Mouse (Mus musculus) T-helper 1 cell (primary cell): ENCODE measurements around the gene Disp1.

Source experiments
- in situ Hi-C: fragments of 300-600 bp; cut with MboI, MseI; formaldehyde crosslinking; loops from one replicate; pipeline ENCODE4 v1.15.1; 2025; ENCODE audit warnings: high pct_unique_total_duplicates

The Disp1 gene

DNA sequence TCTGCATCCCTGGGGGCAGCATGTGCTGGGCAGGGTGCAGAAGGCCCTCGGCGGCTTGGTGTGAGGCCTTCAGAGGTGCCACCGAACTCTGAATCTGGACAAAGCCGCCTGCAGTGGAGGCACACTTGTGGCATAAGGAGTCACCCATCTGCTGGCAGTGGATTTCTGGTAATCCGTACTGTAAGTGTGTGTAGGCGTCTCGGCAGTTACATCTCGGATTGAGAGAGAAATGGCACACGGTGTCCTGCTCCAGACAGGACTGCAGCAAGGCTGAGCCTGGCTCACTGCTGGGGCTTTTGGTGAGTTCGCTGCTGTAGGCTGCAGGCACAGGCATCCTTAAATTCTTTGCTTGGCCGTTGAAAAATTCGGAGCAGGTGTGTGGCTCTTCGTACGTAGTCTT is 134.5 kb downstream of the Disp1 start:
- in situ Hi-C loops = no loop called here

DNA sequence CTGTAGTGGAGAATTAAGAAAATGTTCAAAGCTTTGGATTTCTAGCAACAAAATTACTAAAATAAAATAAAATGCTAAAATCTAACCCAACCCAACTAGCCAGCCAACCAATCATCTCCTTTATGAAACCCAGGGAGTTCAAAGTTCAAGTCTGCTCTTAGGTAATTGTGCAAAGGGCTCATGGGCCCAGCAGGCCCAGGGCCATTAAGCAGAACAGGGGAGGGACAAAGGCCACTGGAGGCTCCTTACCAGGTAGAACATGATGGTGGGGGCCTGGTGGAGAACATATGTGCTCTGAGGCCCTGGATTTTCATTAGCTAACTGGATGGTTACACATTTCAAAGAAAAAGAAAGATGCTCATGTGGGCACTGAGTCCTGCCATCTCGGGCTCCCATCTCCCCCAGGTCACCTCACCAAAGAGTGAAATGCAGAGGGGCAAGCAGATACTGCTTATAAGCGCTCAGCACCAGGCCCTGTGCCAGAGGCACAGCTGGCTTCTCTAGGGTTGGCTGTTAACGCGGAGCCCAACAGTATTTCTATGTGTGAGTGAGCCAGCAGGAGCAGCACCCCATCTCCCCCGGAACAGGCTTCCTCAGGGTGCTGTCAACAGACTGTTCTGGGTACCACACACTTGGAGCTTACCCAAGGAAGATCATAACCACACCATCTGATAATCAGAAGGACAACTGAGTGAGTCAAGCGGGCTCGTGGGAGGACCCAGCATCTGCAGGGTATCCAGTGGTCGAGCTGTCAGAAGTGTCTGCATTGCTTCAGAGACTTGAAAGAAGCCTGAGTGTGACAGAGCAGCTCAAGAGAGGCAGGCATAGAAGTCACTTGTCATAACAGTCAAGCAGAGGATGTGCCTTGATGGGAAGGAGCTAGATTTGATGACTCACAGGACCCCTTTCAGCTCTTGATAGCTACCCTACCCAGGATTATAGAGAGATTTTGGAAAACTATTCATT is 137.0 kb downstream of the Disp1 start:
- in situ Hi-C loops = no loop called here

DNA sequence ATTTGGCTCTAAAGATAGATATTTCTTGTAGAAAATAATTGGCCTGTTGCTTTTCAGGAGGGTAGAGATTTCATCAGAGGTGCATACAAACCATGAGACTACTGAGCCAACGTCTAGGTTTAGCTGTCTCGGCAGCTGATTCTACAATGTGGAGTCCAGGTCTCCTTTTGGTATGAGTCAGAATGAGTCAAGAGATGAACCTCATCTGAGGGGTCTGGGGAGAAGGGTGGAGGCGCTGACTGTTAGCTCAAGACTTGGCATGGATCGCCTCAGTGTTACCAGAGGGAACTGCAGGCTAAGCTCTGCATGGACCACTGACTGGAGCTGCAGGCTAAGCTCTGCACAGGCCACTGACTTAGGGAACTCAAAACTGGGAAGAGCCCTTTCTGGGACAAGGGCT is 138.9 kb downstream of the Disp1 start:
- in situ Hi-C loops = no loop called here

DNA sequence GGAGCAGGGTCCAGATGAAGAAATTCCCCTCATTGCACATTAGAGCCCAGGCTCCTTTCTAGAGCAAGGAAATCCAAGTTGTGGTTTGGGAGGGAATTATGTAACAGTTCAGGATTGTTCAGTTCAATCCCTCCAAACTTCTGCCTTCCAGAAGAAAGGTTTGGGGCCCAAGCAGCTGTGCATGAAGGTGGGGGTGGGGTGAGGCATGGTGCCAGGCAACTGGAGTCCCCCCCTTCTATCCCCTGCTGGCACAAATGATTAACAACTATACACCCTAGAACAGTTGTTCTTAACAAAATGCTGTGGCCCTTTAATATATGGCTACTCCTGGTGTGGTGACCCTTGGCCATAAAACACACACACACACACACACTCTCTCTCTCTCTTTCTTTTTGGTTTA is 140.2 kb downstream of the Disp1 start:
- in situ Hi-C loops = no loop called here

DNA sequence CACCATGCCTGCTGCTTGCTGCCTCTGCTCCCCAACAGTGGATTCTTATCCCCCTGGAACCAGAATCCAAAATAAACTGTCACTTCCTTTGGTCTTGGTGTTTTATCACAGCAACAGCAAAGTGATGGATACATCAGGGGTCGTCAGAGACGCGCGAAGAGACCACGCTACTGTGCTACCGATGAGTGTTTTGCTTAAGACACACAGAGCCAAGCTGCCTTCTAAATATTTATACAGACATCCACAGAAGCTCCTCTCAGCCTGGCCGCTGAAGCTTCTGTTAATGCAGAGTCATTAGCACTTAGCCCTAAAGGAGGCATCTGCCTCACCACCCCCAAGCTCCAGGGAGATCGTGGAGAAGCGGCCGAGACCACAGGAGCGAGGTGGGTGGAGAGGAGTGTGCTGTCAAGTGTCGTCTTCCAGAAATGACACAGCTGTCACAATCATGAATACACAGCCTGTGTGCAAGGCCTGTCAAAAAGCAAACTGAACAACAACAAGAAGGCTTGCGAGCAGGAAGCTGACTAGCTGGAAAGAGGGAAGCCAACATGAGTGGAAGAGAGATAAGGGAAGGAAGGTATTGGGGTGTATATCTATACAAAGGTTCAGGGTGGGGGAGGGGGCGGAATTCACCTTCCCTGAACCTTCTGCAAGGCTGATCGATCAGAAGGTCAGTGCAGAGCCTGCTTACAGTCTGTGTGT is 146.1 kb downstream of the Disp1 start:
- in situ Hi-C loops = no loop called here

DNA sequence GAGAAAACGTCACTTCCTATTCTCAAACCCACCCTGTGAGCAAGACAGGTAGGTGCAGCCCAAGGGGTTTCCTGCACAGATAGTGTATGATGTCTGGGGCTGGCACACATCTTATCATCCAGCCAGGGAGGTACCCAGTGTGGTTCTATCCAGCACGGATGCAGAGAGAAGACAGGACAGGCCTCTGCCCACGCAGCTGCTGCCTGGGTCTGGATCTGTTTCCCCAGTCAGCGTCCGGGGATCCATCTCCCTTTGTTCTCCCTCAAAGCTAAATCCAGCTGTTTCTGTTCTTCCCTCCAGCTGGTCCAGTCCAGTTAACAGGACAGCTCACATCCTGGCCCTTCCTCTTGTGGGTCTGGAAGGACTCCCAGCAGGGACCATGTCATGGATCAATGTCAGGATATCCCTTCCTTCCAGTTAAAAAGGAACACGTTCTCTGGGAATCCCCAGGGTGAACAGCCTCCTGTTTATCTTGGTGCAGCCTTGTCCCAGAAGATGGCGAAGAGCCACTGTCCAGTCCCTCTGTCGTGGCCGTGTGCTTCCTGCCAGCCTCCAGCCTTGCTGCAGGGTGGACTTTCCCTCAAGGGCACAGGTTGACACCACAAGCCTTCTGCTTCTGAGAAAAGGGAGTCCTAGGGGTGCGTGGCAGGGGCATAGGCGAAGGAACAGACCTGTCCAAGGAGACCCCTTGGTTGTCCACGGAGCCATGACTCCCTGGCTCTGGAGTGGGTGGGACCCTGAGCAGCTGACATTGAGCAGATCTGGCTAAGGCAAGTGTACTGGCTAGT is 148.9 kb downstream of the Disp1 start:
- in situ Hi-C loops = no loop called here

DNA sequence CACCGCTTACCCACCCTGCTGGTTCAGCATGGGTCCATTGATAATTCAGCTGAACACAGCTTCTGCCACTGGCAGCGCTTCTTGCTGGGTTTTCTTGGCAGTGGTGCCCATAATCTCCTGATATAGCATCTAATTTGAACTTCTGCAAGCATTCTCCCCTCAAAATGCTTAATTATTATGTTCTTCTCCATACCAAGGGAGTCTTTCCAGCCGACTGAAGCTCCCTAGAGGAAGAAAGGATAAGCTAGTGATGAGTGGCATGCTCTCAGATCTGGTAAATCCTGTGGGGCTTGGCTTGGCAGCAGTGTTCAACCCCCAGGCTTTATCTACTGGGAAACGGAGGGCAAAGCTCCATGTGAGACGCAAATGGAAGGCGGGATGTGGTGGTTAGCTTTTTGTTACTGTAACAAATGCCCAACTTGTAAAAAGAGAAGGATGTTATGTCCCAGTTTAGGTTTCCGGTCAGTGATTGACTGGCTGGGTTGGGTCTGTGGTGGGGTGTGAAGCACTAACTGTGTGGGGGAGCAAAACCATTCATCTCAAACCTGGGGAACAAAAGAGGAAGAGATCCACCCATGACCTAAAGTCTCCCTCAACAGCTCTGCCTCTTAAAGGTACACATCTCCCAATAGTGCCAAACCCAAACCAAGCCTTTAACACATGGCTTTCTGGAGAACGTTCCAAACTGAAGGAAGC is 151.2 kb downstream of the Disp1 start:
- in situ Hi-C loops = no loop called here

DNA sequence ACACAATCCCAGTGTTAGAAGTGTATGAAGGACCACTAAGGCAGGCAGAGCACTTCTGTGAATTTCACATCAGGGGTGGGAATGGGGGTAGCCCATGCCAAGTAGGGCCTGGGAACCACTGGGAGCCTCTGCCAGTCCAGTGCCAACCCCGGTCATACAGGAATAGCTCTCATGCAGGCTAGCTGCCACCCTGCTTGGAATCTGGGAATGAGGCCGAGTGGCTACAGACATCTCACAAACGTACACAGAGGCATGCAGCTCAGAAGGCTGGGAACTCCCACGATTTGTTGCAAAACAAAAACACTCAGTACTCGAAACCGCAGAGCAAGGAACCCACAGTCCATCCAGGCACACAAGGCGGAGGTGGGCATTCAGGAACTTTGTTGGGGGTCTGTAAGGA is 153.5 kb downstream of the Disp1 start:
- in situ Hi-C loops = no loop called here

DNA sequence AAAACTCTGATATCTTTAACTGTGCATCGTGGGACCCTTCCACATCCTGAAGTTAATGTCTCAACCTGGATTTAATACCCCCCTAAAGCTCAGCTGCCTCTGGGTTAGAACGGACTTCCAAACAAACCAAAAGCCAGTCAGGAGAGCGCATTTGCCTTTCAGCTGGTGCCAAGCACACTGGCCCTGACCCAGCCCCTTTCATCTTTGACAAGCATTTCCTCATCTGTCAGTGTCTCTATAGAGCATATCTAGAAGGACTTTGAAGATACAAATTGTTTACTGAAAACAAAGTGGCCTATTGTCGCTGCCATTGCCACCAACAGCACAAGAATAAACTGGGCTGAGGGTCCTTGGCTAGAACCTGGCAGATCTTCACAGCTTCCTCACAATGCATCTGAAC is 154.3 kb downstream of the Disp1 start:
- in situ Hi-C loops = no loop called here

DNA sequence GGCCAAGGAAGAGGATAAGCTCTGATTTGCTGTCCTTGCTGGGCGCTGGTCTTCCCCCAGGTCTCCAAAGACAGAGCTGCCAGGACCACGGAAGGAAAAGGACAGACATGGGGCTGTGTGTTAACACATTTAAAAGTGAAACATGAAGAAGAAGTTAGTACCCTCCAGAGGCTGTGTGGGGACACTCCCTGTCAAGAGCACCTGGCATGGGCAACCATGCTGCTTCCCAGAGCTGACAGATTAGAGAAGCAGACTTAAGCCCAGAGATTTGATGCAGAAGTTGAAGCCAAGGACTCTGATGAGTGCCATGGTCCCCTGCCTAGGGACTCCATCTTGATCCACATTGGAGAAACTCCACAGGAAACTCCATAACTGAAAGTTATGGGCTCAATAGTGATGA is 160.7 kb downstream of the Disp1 start:
- in situ Hi-C loops = no loop called here

DNA sequence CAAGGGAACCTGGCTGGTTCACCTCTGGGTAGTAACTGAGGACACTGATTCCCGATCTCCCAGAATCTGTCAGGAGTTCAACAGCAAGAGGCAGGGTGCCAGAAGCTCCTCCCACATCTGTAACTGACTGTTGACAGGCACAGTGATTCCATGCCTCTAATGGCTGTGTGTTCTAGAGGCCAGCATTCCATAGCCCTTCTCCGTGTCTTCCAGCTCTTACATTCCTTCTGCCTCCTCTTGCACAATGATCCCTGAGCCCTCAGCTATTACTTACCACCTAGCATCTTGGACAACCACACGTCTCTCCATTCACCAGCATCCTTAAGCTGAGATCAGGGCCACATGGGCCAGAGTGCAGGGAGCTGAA is 165.1 kb downstream of the Disp1 start:
- in situ Hi-C loops = no loop called here

DNA sequence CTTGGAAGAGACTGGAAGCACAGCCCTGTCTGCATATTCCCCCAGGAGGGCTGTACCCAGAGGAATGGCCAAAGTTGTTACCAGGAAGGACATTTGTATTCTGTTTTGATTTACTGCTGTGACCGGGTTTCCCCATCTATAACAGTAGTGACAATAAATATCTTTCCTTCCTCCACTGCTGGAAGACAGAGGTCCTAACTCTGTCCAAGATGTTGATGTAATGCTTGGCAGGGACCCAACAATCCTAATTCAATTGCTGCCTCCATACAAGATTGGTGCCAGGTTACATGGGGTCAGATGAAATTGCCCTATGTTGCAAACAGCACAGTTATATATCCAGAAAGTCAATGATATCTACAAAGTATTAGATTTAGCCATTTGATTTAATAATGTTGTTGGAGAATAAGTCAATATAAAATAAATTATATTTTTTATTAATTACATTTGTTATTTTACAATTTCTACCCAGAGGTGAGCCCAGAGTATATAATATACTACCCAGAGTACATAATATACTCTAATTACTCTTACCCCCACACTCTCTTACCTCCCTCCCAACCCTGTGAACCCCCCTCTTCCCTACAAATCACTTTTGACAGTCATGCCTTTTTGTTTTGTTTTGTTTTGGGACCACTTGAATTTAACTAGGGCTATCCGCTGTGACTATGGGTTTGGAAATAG is 165.6 kb downstream of the Disp1 start:
- in situ Hi-C loops = no loop called here

DNA sequence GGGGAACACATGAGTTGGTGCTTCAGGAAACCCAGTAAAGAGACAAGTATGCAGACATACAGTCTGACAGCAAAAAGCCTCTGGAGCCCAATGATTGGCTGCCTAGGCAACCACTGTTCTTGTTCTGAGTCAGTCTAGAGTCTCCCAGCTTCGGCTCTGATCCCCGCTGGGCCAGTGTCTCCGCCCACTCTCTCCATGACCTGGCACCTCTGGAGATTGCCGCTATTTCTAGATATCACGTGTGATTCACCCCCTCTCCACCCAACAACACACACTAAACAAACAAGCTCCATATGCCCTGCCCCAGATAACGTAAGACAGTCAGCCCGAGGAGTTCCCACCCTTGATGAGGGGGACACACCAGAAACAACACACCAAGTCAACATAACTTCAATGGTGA is 168.7 kb downstream of the Disp1 start:
- in situ Hi-C loops = no loop called here

DNA sequence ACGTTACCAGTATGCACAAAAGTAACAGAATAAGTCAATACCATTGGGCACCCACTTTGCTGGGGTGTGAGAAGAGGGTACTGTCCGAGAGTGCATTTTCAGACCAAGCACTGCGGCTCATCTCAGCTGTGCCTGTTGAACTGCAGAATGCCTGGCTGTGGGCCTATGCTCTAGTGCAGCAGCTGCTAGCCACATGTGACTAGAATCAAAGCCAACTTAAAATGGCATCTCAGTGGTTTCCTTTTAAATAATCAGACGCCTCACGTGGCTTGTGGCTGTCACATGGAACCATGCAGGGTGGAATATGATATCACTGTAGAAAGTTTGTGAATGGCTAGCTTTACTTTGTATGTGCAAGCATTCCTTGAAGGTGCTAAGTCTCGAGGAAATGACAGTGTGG is 172.0 kb downstream of the Disp1 start:
- in situ Hi-C loops = no loop called here

DNA sequence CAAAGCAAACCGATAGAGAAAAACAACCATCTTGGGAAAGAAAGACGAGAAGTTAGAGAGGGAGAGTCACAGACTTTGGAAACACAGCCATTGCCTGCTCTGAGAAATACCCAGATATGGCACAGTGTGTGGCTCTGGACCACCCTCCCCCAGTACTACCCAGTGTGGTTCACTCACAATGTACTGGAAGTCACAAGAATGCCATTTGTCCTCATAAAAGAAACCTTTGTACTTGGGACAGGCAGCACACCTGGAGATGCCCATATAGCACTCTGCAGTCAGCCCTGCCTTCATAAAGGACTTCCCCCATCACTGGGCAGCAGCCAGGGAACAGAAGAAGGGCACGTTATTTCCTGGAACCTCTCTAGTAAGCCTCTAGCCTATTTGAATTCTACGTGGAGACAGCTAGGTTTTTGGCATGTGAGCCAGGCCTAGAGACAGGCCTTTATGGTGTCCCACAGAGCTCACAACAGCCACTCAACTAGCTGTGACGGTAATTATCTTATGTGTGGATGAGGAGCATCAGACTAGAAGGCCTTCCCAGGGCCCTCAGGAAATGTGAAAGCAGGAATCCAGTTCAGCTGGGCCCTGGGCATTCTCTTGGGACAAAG is 173.3 kb downstream of the Disp1 start:
- in situ Hi-C loops = no loop called here

DNA sequence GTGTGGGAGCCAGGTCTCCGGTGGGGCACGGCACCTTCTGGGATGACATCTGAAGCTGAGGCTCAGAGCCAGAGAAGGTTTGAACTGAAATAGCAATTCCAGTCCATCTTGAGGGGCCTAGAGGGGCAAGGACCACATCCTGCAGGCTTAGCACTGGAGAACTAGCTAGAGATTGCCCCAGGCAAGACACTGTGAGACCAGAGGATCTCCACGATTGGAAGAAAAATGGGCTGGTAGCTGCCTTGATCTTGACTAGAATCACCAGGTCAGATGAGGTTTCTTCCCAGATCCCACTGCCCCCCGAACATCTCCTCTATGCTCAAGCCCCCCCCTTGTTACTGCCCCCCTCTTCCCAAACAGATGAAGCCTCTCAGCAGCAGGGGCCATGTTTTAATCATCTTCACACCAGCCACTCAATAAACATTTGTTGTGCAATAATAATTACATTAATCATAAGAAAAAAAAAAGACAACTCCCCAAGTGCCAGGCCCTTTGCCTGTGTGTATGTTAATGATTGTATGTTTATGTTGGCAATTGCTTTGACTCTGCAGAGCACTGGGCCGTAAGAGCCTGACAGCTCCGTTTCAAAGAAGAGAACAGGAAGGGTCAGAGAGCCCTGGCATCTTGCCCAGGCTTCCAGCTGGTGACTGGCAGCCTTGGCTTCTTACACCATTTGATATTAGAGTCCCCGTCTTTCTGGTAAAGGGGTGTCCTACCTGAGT is 174.0 kb downstream of the Disp1 start:
- in situ Hi-C loops = no loop called here

DNA sequence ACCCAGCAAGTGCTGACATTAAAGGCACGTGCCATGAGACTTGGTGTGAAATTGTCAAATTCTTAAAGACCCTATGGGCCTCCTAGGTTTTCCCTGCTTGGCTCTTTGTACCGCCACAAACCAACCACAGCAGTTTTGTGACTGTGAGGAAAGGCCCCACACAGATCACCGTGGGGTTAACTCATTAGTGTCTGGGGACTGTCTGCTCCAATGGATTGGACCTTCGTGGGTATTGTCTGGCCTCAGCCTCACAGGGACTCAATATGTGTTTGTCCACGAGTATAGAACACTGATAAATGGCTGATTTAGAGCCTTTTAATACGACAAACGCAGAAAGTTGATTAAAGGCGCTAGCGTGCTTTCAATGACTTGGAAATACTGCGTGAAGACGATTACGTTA is 175.2 kb downstream of the Disp1 start:
- in situ Hi-C loops = no loop called here

DNA sequence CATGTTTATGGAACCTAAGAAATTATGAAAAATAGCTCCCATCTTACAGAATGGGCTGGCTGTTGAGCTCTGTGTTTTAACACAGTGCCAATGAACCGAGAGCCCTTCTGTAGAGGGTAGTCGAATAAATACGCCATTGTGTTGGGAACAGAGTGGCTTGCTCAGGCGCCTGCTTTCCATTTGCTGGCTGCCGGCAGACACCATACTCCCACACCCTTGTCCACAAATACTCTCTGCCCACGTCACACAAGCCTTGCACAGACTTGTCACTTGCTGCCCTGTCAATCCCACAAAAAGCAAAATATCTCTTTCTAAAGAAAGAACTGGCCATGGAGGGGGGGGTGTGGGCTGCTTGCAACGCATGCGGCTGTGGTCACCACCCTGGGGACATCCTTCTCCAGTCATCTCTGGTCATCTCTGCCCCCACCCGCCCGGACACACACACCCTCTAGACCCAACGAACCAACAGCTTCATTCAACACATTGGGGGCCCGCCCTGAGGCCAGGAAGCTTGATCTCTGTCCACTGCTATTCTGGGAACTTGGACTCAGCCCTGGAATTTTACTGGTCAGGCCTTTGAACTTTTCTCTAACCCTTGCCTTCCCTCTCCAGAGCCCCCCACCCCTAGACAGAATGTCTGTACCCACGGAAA is 178.0 kb downstream of the Disp1 start:
- in situ Hi-C loops = no loop called here

DNA sequence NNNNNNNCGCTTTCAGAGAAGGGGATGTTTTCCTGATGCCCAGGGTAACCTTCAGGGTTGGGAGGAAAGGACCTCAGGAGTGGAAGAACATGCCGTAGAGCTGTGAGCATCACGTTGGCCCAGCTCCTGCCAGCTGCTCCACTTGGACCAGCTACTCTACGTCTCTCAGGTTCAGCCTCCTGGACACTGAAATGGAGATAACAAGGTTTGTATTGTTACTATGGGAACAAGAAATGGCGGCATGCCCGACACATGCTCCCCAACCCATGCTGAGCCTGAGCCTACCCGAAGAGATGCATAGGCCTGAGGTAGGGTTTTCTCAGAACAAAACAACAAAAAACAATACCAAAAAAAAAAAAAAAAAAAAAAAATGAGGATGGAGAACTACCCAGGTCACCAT is 179.6 kb downstream of the Disp1 start:
- in situ Hi-C loops = no loop called here
